Comparison of ENCODE assay signal across 15 mouse cellular contexts in the genomic region with DNA sequence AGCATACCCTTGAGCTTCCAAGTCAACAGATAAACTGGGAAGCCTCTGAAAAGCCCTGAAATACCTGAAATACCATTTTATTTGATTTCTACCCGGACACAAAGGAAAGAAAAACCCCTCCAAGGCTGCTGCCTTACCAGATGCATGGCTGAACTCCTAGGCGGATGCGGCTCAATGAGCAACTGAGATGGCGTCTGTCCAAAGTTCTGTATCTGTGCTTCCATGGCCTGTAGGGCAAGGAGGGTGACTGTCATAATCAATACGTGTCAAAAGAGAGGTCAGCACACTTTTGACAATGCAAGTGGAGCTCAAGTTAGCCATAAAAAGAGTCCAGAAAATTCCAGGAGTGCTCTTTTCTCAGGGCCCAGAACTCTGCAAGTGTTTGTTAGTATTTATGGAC.
DNase-seq lines count a peak whose midpoint lies in the region; ATAC-seq and TF ChIP-seq lines count a peak whose summit lies in the region.
"Had no signal": no experiment of that assay in that cellular context is flagged by ENCODE, and none has a peak within 500 bp of the region (broad histone marks: within the 10 kb centered on the region; RNA-seq: fewer than 3 reads in every experiment).

No protein-coding gene starts in this region.

- no peaks in the 10 kb centered on the region for H3K27me3 ChIP-seq in kidney, embryonic 16.5 days (ENCODE audit: insufficient read depth, low read length)
- no peaks in the 10 kb centered on the region for H3K27me3 ChIP-seq in kidney, embryonic 14.5 days (ENCODE audit: control insufficient read depth, insufficient read depth, low read length)
- no peaks in the 10 kb centered on the region for H3K27me3 ChIP-seq in midbrain, embryonic 16.5 days (ENCODE audit: control insufficient read depth, insufficient read depth, low read depth, low read length)
- H3K27me3 ChIP-seq: liver, embryonic 12.5 days; lung, embryonic 15.5 days had no signal

- no peak overlapping the region for H3K4me3 ChIP-seq in kidney, embryonic 16.5 days (ENCODE audit: low read length)
- H3K4me3 ChIP-seq in kidney, embryonic 14.5 days (ENCODE audit: low read length) = no peak overlapping the region
- H3K4me3 ChIP-seq in midbrain, embryonic 16.5 days (ENCODE audit: low read depth, low read length) = no peak overlapping the region
- H3K4me3 ChIP-seq: liver, embryonic 12.5 days; lung, embryonic 15.5 days; myocyte had no signal

- no peak overlapping the region for H3K4me2 ChIP-seq in kidney, embryonic 16.5 days (replicated peaks; ENCODE audit: low read depth, low read length)
- H3K4me2 ChIP-seq in kidney, embryonic 14.5 days (replicated peaks; ENCODE audit: low read depth, low read length) = no peak overlapping the region
- H3K4me2 ChIP-seq in midbrain, embryonic 16.5 days (ENCODE audit: low read length) = no peak overlapping the region
- H3K4me2 ChIP-seq: liver, embryonic 12.5 days; lung, embryonic 15.5 days had no signal

- no peak for ATAC-seq in kidney, embryonic 16.5 days (ENCODE audit: low FRiP score, low TSS enrichment)
- ATAC-seq in kidney, embryonic 14.5 days (ENCODE audit: low FRiP score, low TSS enrichment) = no peak
- no peak for ATAC-seq in midbrain, embryonic 16.5 days
- ATAC-seq: intestine, embryonic 16.5 days; liver, embryonic 12.5 days had no signal

- peak overlapping the region; percentile 17; the same call in 1 of the 2 replicates for H3K27ac ChIP-seq in kidney, embryonic 16.5 days (ENCODE audit: low read length)
- H3K27ac ChIP-seq in kidney, embryonic 14.5 days (ENCODE audit: low read depth, low read length) = no peak overlapping the region
- peak overlapping the region; percentile 48 for H3K27ac ChIP-seq in midbrain, embryonic 16.5 days (ENCODE audit: low read length)
- H3K27ac ChIP-seq: liver, embryonic 12.5 days; lung, embryonic 15.5 days had no signal

- peak; percentile 43 to 53 for DNase-seq in cerebellum, postnatal 14 days
- DNase-seq in cerebellum, adult 9-10 months = no peak
- DNase-seq in brain, embryonic 14.5 days (ENCODE audit: low read depth) = peak; percentile 42
- no peak for DNase-seq in neural tube, embryonic 10.5 days (ENCODE audit: extremely low spot score, low spot score)
- DNase-seq: B cell, adult 2 months; cerebellum, adult 8-10 months; gastrocnemius, postnatal 14 days; heart, postnatal 14 days had no signal

- no peak overlapping the region for H3K9ac ChIP-seq in kidney, embryonic 16.5 days (replicated peaks; ENCODE audit: low read length)
- no peak overlapping the region for H3K9ac ChIP-seq in kidney, embryonic 14.5 days (ENCODE audit: low read depth, low read length)
- no peak overlapping the region for H3K9ac ChIP-seq in midbrain, embryonic 16.5 days (ENCODE audit: low read depth, low read length)
- H3K9ac ChIP-seq: liver, embryonic 12.5 days; lung, embryonic 15.5 days had no signal

- no peak for TF ChIP-seq CTCF in brain, embryonic 14.5 days (IDR thresholded peaks at IDR 0.05; ENCODE audit: borderline replicate concordance, extremely low read depth, insufficient read depth, insufficient read length)

- no peak for TF ChIP-seq POLR2A in brain, embryonic 14.5 days (IDR thresholded peaks at IDR 0.05; ENCODE audit: borderline replicate concordance, extremely low read depth, insufficient read depth, insufficient read length, poor library complexity, severe bottlenecking)

- no peaks in the 10 kb centered on the region for H3K36me3 ChIP-seq in kidney, embryonic 16.5 days (ENCODE audit: insufficient read depth, low read length)
- H3K36me3 ChIP-seq in kidney, embryonic 14.5 days (ENCODE audit: control insufficient read depth, insufficient read depth, low read length) = no peaks in the 10 kb centered on the region
- peaks cover 5% of the 10 kb centered on the region; the same call in 1 of the 2 replicates for H3K36me3 ChIP-seq in midbrain, embryonic 16.5 days (ENCODE audit: control insufficient read depth, insufficient read depth, low read length)
- H3K36me3 ChIP-seq: liver, embryonic 12.5 days; lung, embryonic 15.5 days had no signal

- WGBS in kidney, embryonic 16.5 days = 48% methylated on average over 5 of the region's 5 CpGs
- WGBS in kidney, embryonic 14.5 days = 61% methylated on average over 5 of the region's 5 CpGs
- WGBS in midbrain, embryonic 16.5 days = 52% methylated on average over 5 of the region's 5 CpGs

- H3K4me1 ChIP-seq in kidney, embryonic 16.5 days (ENCODE audit: insufficient read depth, low read length) = peaks cover 17% of the 10 kb centered on the region
- H3K4me1 ChIP-seq in kidney, embryonic 14.5 days (ENCODE audit: control insufficient read depth, insufficient read depth, low read length) = 0 out of 2 replicates have a peak, but pooled peaks cover 7% of the 10 kb centered on the region
- peaks cover 8% of the 10 kb centered on the region for H3K4me1 ChIP-seq in midbrain, embryonic 16.5 days (ENCODE audit: control insufficient read depth, insufficient read depth, low read length)
- H3K4me1 ChIP-seq: liver, embryonic 12.5 days had no signal

- no peaks in the 10 kb centered on the region for H3K9me3 ChIP-seq in kidney, embryonic 16.5 days (ENCODE audit: low read length)
- no peaks in the 10 kb centered on the region for H3K9me3 ChIP-seq in kidney, embryonic 14.5 days (ENCODE audit: control insufficient read depth, low read length)
- H3K9me3 ChIP-seq in midbrain, embryonic 16.5 days (replicated peaks; ENCODE audit: control insufficient read depth, low read length, poor library complexity, severe bottlenecking) = no peaks in the 10 kb centered on the region
- H3K9me3 ChIP-seq: liver, embryonic 12.5 days; lung, embryonic 15.5 days had no signal

Comparison
In these comparisons a context has a peak if more than half of its experiments do, and no peak if none do; other contexts are left out.
1. DNase-seq: peak in cerebellum, postnatal 14 days (2 of 2) and brain, embryonic 14.5 days (single experiment); none in cerebellum, adult 9-10 months (single experiment) and neural tube, embryonic 10.5 days (single experiment).